Mouse (Mus musculus) c-Kit-positive CD71-positive TER-119-negative erythroid progenitor cells, embryonic 14.5 days (primary cell): Measurements from ENCODE around the gene Myh9.

ENCODE experiments used
- DNase-seq: peaks from one replicate; pipeline ENCODE4 v3.0.0-alpha.2; 2013; ENCODE audit warnings: low read depth

Gene Myh9

DNA sequence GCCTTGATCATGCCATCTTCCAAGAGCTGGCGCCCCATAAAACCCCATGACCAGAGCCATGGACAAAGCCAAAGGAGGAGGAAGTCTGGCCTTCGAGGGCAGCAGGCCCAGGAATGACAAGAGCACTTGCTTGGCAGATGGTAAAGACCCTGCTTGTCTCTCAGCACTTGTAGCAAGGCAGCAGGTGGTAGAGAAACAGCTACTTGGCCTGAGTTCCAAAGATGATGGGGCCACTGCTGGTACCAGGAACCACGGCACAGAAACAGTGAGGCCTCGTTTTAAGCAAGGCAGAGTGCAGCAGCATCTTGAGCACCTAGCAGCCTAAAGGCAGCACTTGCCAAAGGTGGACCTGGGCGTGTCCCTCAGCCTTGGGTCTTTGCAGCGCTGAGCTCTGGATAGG lies 53.6 kb downstream of the Myh9 start:
- DNase-seq, result no peak

GRCm38 (mm10) chr15:77785807-77786206 lies 56.2 kb downstream of the Myh9 start:
- DNase-seq, result no peak

- DNase-seq, result no peak
These were observed 57.7 kb downstream of the Myh9 start for GRCm38 (mm10) chr15:77784039-77784824.

DNA sequence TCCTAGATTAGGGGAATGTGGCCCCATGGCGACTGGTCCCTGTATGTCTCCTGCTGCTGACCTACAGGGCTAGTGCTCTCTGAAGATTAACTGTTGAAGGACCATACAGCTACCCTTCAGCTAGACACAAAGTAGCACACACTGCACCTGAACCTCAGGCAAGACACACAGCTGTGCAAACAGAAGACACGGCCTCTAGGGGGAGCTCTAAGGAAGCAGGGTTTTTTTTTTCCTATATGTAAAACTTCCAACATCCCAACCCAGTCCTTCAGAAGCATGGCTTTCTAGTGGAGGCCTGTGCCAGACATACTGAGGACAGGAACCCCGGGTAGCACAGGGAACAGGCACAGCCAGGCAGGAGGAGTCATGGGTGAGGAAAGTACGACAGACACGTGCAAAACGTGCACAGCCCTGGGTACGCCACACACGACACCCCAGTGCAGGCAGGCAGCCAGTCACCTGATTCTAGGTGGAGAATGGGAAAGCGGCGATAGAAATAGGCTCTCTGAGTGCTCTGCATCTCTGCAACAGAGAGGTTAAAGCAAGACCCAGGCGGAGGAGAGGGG lies 59.4 kb downstream of the Myh9 start:
- DNase-seq, result peak; percentile 32

DNA sequence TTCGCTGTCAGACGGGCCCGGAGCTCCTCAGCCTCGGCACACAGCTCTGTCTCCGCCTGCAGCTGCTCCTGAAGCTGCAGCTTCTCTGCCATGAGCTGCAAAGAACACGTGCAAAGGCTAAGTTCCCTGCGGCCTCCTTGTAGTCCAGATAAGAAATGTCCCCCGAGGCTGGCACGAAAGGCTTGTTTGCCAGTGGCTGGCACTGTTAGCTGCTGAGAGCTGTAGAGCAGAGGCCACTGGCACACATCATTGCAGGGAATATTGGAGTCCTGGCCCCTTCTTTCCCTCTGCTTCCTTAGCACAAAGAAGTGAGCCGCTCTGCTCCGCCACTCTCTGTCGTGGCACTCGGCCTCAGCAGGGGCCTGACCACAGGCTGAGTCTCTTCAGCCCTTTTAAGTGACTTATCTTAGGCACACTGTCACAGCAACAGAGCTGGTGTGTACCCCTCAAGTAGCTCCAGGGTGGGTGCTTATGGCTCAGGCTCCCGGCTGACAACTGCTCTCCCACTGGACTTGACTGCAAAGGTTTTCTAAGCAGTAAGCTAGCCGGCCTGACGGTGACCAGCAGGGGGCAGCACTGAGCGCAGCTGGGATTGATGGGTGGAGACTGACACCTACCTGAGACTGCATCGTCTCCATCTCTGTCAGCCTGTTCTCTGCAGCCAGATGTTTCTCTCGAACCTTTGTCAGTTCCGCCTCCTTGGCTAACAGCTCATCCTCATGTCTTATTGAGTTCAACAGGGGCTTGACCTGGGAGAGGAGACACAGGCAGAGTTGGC lies 66.6 kb downstream of the Myh9 start:
- DNase-seq, result peak; percentile 65

DNA sequence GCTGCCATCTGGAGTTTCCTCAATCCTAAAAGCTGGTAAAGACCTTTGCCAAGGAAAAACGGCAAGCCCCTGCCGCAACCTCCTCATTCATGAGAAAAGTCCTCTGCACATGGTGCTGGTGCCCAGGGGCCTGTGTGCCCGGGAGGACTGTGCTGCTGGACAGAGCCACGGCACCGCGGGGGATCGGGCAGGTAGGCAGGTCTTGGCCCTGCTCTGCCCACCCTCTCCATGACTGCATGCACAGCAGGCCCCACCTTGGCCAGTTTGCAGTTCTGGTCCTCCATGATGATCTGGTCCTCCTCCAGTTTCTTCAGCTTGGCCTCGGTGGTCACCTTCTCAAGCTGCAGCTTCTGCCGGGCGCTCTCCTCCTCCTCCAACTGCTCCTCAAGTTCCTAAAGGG lies 67.7 kb downstream of the Myh9 start:
- DNase-seq, result no peak

- DNase-seq, result peak; percentile 69
These were observed 68.7 kb downstream of the Myh9 start for GRCm38 (mm10) chr15:77773099-77773915.

GRCm38 (mm10) chr15:77770942-77771341 lies 71.0 kb downstream of the Myh9 start:
- DNase-seq, result no peak

DNA sequence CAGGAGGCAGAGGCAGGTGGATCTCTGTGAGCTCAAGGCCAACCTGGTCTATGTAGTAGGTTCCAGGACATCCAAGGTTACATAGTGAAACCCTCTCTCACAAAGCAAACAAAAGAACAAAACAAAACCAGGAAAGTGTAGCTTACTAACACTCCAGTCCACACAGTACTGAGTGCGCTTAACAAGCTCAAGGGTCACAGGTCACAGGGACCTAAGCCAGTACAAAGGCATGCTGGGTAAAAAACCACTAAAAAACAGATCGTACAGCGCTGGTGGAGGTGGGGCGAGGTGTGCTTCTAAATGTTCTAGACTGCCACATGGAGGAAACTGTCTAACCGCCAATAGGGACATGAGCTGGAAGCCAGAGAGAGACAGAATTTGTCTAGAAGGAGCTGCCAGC lies 71.6 kb downstream of the Myh9 start:
- no peak for DNase-seq

DNA sequence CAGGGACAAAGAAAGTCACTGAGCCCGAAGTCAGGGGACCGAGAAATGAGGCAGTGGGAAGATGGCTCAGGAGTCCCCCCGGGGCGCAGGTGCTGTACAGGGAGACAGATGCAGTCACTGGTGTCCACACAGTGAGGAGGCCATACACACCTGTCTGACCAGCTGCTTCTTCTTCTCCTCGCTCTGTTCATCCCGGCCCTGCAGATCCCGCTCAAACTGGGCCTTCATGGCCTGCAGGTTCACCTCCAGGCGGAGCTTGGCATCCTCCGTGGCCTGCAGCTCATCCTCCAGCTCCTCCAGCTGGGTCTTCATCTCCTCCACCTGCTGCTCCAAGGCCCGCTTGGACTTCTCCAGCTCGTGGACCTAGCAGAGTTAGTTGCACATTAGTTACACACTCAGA lies 75.0 kb downstream of the Myh9 start:
- no peak for DNase-seq

DNA sequence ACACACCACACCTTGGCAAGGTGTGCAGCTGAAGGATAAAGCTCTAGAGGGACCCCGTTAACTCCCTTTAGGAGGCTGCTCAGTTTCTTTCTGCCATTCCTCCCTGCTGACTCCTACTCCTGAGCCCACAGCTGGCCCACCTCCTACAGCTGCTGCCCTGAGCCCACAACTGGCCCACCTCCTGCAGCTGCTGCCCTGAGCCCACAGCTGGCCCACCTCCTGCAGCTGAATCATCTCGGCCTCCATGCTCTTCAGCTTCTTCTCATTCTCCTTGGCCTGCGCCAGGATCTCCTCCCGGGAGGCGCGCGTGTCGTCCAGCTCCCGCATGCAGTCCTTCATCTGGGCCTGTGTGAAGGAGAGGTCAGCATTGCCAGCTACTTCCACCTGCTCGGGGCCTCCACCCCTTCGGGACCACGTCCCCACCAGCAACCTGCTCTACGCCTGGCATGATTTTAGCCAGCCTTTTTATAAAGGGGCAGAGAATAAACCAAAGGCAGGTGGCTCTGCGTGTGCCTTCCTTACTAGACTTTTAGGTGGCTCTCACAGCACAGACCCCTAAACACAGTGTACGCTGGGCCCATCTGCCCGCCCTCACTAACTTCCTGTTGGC lies 76.4 kb downstream of the Myh9 start:
- no peak for DNase-seq

- DNase-seq, result no peak
These were observed 77.5 kb downstream of the Myh9 start for GRCm38 (mm10) chr15:77764391-77765006.

DNA sequence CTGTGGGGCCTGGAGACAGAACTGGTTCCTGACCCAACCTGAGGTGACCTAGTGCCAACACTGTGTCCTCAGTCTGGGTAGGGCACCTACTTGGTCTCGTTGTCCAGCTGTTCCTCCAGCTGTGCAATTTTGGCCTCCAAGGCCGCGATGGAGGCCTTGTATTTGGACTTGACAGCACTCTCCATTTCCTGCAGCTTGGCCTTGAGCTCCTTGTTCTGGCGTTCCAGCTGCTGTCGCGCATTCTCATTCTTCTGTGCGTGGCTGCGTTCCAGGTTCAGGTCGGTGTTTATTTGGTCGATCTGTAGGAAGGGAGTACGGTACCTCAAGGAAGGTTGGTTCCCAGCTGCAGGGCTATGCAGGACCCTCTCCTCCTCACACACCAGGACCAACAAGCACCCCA lies 78.3 kb downstream of the Myh9 start:
- no peak for DNase-seq

DNA sequence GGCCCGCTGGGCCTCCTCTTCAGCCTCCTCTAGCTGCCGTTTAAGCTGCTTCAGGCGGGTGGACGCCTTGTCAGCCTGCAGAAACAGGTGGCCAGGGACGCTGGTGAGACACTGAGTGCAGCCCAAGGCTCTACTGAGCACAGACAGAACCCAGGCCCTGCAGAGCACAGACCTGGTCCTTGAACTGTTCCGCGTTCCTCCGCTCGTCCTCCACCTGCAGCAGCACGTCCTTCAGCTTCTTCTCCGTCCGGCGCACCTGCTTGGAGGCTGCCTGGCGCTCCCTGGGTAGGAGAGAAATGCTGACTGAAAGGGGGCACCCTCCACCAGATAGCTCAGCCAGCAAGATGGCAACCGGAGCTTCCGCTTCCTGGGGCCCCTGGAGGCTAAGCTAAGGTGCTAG lies 78.9 kb downstream of the Myh9 start:
- no peak for DNase-seq

DNA sequence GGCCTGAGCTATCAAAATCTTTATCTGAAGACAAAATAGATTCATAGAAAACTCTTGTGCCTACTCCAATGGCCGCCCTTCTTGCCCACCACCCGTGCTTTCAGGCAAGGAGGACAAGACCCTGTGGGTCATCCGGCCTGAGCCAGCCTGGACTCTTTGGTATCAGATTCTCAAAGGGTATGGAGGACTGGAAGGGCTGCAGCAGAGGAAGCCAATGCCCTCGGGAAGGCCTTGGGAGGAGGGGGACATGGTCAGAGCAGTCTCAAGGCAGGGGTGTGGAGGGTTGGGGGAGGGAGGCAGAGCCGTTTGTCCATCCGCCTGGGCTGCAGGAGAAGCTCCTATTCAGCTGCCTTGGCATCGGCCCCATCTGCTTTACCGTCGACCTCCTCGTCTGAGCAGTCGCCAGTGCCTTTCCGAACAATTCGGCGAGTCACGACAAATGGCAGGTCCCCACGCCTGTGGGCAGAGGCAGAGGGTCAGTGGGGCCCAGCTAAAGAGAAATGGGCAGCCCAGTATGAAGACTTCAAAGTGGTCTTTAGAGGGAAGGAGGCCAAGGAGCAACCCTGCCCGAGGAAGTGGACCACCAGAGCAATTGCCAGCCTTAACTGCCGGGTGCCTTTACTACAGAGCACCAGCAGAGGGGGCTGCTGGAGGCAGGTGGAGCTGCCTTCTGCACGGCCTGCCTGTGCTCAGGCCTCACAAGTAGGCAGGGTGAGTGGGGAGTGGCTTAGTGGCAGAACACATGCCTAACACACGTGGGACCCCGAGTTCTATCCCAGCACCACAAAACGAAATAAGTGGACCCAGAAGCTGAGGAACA lies 80.2 kb downstream of the Myh9 start:
- DNase-seq, result no peak

- DNase-seq, result no peak
These were observed 80.9 kb downstream of the Myh9 start for GRCm38 (mm10) chr15:77761083-77761482.

DNA sequence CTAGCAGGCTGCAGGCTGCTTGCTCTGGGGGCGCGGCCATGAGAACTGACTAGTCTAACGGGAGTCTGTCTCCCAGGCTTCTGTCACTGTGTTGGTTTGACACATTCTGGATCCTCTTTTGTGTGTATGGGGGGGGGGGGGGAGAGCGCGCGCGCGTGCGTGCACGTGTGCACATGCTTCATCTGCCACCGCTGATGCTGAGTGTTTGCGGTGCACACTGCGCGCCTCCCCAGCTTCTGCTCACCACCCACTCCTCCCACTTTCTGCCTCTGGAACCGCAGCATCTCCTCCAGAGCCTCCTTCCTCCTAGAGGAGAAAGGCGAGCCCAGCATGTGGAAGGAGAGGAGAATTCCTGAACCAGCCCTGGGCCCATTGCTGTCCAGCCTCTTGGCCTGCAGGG lies 81.9 kb downstream of the Myh9 start:
- no peak for DNase-seq

- DNase-seq, result no peak
These were observed 84.3 kb downstream of the Myh9 start for GRCm38 (mm10) chr15:77757586-77758226.

GRCm38 (mm10) chr15:77756848-77757247 lies 85.1 kb downstream of the Myh9 start, which contains the start of gene Apol8:
Gene Apol8 (minus strand): TSS chr15:77757003.
- DNase-seq, result peak; percentile 67

- DNase-seq, result no peak
These were observed 85.9 kb downstream of the Myh9 start for GRCm38 (mm10) chr15:77756081-77756480.
